Mouse (Mus musculus): ENCODE results near the gene Map3k7. TPM values are rescaled to one million over a fixed set of nuclear protein-coding genes. Genes with fewer than 3 reads are reported as not detected.
A peak's percentile ranks its signal among the peaks of the same experiment; 100 is the strongest.
"Not testable (repeated sequence)": the region's sequence is repeated elsewhere in the genome, so short reads cannot be mapped to it uniquely, and the experiment has no call there.

Gene Map3k7
- total RNA-seq, 2 experiments from 2014 or later: 29.6 to 33.9 TPM

DNA sequence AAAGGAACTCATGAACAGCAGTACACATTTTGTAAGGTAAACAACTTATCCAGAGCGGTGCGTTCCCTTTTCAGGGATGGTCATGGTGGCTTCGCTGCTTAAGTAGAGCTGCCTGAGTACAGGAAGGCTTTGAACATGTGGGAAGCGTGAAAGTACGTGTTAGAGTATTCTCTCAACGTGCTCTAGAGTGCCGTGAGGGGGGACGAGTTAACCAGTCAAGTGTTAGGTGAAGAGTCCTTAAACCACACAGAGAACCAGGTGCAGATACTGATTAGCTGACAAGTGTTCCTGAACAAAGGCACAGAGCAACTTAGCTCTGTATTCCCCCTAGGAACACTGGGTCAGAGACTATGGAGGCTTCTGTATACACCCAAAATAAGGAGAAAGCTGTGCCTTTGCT lies 18.0 kb downstream of the Map3k7 start:
- no peak for DNase-seq

- DNase-seq: no peak
Observed at GRCm38 (mm10) chr4:31993386-31993785, 29.5 kb downstream of the Map3k7 start.

DNA sequence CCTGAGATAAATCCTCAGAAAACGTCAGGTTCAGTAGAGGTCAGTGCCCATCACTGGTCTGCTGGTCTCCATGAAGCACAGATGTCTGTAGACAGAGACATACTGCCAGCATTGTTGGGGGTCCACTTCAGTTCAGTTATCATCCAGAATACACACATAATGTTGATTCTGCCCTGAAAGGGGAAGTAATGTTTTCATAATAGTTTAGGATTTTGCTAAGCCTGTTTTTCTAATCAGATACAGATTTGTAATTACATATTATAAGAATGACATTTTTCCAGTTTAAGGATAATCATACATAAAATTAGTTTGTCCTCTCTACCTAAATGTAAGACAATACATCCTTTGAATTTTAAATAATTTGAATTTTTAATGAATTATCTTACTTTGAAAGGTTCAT lies 30.0 kb downstream of the Map3k7 start:
- DNase-seq: no peak

DNA sequence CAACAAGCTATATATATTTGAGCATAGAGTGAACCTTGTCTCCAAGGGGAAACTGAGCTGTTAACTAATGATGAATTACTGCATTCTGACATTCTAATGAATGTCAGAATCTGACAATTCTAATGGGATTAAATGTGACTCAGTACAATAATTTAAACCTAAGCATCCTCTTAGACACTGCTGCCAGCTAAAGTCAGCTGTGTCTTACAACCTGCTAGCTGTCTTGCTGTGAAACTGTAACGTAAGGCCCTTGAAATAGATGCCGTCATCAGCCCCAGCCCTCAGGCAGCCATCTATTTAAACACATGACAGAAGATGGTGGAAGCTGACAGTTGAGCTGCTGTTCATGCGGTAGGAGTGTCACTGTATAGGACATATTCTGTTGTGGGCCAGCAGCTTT lies 37.6 kb downstream of the Map3k7 start:
- no peak for DNase-seq

- DNase-seq: no peak
Observed at GRCm38 (mm10) chr4:32004773-32005591, 41.1 kb downstream of the Map3k7 start.

DNA sequence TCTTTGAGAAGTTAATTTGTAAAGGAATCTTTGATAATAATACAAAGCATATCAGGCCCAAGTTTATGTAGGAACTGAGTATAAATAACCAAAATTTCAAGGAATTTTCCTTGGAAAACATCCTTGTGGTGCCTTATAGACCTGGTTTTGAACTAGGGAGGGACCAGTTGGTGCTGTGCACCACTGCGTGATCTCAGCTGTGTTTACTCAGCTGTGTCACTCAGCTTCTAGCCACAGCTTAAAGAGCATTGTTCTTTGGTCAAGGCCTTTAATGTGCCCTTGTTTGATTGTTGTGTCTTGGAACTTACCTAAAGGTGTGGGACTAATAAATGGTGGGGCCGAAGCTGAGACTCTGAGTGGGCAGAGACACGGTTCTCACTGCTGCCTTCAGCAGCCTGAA lies 43.3 kb downstream of the Map3k7 start:
- DNase-seq: no peak

GRCm38 (mm10) chr4:32008095-32008494 lies 44.2 kb downstream of the Map3k7 start:
- no peak for DNase-seq

GRCm38 (mm10) chr4:32010808-32011207 lies 46.9 kb downstream of the Map3k7 start:
- no peak for DNase-seq

- no peak for DNase-seq
Observed at GRCm38 (mm10) chr4:32011218-32011973, 47.5 kb downstream of the Map3k7 start.

DNA sequence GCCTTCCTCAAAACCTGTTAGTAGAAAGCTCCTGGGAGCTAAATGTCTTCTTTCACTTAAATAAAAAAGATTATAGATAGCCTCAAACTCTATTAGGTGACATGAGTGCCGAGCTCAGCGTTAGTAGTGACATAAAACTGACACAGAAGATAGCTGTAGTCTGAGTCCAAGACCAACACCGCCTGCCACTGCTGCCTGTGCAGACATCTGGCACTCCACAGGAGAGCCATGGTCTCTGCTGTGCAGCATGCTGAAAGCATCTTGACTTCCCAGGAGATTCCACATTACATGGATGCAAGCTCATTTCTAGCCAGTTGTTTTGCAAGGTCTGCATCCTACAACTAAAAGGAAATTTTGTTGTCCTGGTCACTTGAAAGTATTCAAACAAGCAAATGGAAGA lies 57.2 kb downstream of the Map3k7 start:
- no peak for DNase-seq

- DNase-seq: no peak
Observed at GRCm38 (mm10) chr4:32022321-32022720, 58.4 kb downstream of the Map3k7 start.

DNA sequence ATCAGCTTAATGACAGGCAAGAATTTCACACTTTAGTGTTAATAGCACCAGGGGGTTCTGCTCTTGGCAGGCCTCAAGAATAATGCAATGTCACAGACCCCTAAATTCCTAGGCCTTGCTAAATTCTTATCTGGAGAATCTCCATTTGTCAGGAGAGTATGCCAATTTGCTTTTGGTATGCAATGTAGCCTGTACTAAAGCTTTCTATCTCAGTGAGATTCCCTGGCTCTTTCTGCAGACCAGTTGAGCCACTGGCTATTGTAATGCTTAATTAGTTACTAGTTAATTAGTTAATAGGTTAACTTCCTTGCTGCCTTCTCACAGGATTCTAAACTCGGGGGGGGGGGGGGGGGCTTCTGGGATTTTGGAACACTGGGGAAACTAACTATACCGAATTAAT lies 60.3 kb downstream of the Map3k7 start:
- DNase-seq: not testable (repeated sequence)

DNA sequence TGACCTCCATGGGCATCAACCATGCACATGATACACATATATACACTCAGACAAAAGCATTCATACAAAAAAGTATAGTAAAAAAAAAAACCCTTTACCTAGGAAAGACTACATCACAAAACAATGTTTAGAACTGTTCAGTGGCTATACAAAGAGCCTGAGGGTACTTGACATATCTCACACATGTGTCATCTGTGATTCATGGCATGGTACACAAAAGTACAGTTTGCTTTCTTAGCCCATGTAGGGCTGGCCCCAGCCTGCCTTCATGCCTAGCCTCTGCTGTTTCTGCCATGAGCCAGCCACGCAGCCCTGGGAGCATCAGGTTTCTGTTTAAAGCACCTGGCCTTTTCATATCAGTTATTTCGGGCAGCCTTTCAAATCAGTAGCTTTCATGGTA lies 61.2 kb downstream of the Map3k7 start:
- no peak for DNase-seq

DNA sequence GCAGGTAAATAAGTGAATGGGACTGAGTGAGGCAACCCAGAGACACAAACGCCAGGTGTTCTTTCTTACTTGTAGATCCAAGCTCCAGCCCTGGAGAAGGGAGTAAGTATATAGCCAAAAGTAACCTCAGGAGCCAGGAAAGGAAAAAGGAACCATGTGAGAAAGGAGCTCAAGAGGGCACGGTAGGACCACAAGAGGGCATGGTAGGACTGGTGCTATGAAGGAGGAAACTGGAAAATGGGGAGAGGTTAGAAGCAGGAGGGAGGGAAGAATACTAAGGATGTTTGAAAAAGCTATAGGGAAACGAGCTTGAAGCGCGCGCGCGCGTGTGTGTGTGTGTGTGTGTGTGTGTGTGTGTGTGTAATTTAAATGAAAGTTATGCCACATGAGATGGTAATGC lies 63.2 kb downstream of the Map3k7 start:
- DNase-seq: no peak

DNA sequence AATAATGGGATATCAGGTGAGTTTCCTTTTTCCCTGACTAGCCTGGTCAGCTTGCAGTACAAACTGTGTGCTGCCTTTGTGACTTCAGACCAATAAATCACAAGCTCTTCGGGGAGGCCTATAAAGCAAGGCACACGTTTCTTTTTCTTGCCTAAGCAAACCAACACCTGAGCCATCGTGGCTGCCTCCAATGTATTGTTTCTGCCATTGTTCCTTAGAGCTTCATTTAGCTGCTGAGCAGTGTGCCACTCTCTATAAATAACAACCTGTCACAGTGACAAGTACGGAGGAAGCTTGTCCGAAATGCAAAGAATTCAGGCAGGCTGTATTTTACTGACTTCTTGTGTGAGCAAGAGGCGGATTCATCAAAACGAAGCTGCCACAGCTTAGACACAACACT lies 73.4 kb downstream of the Map3k7 start:
- no peak for DNase-seq

- no peak for DNase-seq
Observed at GRCm38 (mm10) chr4:32041741-32042452, 78.0 kb downstream of the Map3k7 start.

DNA sequence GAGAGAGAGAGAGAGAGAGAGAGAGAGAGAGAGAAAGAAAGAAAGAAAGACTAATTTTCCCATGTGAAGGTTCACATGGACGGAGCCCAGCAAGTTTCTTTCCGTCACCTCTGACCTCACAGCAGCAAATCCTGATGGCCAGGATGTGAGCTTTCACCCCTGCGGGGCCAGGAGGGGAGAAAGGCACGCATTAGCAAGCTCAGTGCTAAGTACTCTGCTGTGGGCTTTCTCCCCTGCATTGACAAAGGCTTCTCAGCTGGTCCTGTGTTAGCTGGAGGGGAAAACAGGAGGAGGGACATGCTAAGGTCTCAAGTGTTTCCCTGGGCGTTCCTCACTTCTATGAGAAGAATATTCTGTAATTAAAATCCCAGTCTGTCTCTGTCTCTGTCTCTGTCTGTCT lies 81.3 kb downstream of the Map3k7 start:
- DNase-seq: no peak

DNA sequence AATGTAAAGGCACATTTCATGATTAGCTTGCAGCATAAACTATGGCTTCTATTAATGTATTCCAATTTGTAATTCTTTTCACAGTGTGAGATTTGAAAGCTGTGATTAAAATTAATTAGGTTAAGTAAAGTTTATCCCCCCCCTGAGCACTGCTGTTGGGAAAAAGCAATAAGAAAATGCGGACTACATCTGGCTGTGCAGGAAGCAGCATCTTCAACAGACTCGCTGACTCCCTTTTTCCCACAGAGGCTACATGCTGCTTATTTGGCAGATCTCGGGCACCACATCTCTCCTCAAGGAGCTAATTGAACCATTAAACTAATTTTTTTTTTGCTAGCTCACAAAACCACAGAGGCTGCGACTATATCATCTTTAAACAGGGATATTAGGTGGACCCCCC lies 85.9 kb downstream of the Map3k7 start:
- no peak for DNase-seq

GRCm38 (mm10) chr4:32053171-32053570 lies 89.3 kb downstream of the Map3k7 start:
- DNase-seq: no peak

GRCm38 (mm10) chr4:32055151-32056052 lies 91.5 kb downstream of the Map3k7 start:
- DNase-seq: peak; percentile 55

GRCm38 (mm10) chr4:32056441-32056840 lies 92.5 kb downstream of the Map3k7 start:
- no peak for DNase-seq

DNA sequence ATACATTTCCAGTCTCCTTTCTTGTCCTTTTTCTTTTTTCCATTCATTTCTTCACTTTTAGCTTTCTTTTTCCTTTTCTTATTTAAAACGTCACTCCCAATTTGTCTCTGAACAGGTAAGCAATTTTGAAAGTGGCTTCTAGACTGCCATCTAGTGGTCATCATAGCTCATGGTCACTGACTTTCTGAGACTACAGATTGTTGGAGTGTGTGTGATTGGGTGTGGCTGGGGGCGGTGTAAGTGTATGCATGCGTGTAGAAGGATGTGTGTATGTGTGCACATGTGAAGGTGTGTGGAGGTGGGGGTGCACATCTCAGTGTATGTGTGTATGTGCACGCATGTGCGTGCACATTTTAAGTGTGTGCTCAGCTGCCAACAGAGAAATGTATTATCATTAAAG lies 93.2 kb downstream of the Map3k7 start:
- no peak for DNase-seq

Measured in gastrocnemius, postnatal 25 days (tissue).